Mouse (Mus musculus): ENCODE data around the gene Sult1a1.

DNA sequence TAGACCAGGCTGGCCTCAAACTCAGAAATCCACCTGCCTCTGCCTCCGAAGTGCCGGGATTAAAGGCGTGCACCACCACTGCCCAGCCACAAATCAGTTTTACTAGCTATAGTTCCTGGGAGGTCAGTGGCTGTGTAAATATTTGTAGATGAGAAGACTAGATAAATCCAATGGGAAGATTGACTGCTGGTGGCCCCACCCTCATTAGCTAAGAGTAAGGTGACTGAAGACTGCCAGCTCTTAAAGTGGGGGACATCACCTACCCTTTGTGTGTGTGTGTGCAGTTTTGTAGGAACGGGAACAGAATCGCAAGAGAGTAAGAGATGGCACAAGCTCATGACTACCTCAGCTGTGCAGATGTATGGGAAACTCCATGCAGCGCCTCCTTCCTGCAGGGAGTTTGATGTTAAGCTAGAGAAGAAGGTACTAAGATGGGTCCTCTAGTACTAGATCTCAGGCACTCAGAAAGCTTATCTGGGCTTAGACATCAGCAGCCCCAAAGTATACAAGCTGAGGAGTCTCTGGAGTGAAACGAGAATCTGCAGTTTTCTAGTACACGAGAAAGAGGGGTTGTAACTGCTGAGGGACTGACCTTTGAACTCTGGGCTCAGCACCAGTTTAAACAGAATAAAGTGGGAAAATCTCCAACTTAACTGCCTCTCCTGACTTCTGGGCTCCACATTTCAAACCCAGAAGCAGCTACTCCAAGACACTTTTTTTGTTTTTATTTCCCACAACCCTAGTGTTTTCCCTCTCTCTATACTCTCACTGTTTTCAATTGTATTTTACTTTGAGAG lies 2.5 kb upstream of the Sult1a1 start:
- TF ChIP-seq POLR2A (IDR thresholded peaks at IDR 0.05; ENCODE audit: borderline replicate concordance, extremely low read depth, low read depth, low read length) (no peak), CTCF (IDR thresholded peaks at IDR 0.05; ENCODE audit: insufficient read depth, low read length) (no peak)
